Mouse (Mus musculus) embryonic facial prominence, embryonic 15.5 days (tissue): ENCODE results near the gene Carnmt1. TPM values are rescaled to one million over a fixed set of nuclear protein-coding genes. Genes with fewer than 3 reads are reported as not detected.
A peak's percentile ranks its signal among the peaks of the same experiment; 100 is the strongest.
"Not testable (repeated sequence)": the region's sequence is repeated elsewhere in the genome, so short reads cannot be mapped to it uniquely, and the experiment has no call there.

Experiments used
- ATAC-seq: fragments of 200-750 bp; cut with Nextera tagmentation; 2 replicates; pipeline ENCODE4 v1.8.0; 2017; ENCODE audit warnings: low read depth, moderate TSS enrichment; ENCODE audit not compliant: insufficient number of reproducible peaks, low FRiP score, low TSS enrichment
- H3K27ac ChIP-seq: fragments of 300-500 bp; sonication (generic); replicated peaks from 2 replicates; pipeline ENCODE4 v1.5.1; 2015; ENCODE audit warnings: mild to moderate bottlenecking, inconsistent platforms
- H3K27me3 ChIP-seq: fragments of 300-500 bp; sonication (generic); 2 replicates; pipeline ENCODE4 v1.6.1; 2015; ENCODE audit warnings: inconsistent platforms
- H3K36me3 ChIP-seq: fragments of 300-500 bp; sonication (generic); 2 replicates; pipeline ENCODE4 v1.6.1; 2015; ENCODE audit warnings: mild to moderate bottlenecking, inconsistent platforms
- H3K4me1 ChIP-seq: fragments of 300-500 bp; sonication (generic); 2 replicates; pipeline ENCODE4 v1.6.1; 2015; ENCODE audit warnings: inconsistent platforms
- H3K4me2 ChIP-seq: fragments of 300-500 bp; sonication (generic); replicated peaks from 2 replicates; pipeline ENCODE4 v1.6.1; 2015; ENCODE audit warnings: mild to moderate bottlenecking, inconsistent platforms
- H3K4me3 ChIP-seq: fragments of 300-500 bp; sonication (generic); replicated peaks from 2 replicates; pipeline ENCODE4 v1.5.1; 2015; ENCODE audit warnings: mild to moderate bottlenecking, inconsistent platforms
- H3K9ac ChIP-seq: fragments of 300-500 bp; sonication (generic); 2 replicates; pipeline ENCODE4 v1.6.1; 2015; ENCODE audit warnings: inconsistent platforms
- H3K9me3 ChIP-seq: fragments of 300-500 bp; sonication (generic); replicated peaks from 2 replicates; pipeline ENCODE4 v1.6.1; 2016; ENCODE audit warnings: inconsistent platforms
- WGBS: fragments of 180-500 bp; shearing (Covaris S2); methylation state at CpG from one replicate; pipeline ENCODE4 v1.1.7; 2015; 5-methylcytosine and 5-hydroxymethylcytosine counted together
- polyA plus RNA-seq: library from polyadenylated mRNA; unstranded; fragments of >200 nt; fragmentation: Nextera tagmentation; extraction: Ambion mirVana; gene quantifications from 2 replicates; pipeline ENCODE4 v1.2.1, GENCODE M21; 2015

Gene Carnmt1
- polyA plus RNA-seq, 1 experiment from 2014 or later = 36.5 TPM

- WGBS = under 1% methylated on average over 41 of the region's 46 CpGs
- not testable (repeated sequence) for H3K27me3 ChIP-seq
Observed at GRCm38 (mm10) chr19:18713357-18713756, 42.8 kb downstream of the Carnmt1 start.

GRCm38 (mm10) chr19:18716374-18716773, 45.8 kb downstream of the Carnmt1 start:
- 13% methylated on average over 1 of the region's 1 CpGs for WGBS
- Histone ChIP-seq H3K36me3 (peaks cover 11% of the 10 kb centered on the region), H3K4me3 (no peak overlapping the region), H3K4me1 (peaks cover 25% of the 10 kb centered on the region), H3K27ac (no peak overlapping the region), H3K27me3 (no peaks in the 10 kb centered on the region), H3K9me3 (no peaks in the 10 kb centered on the region), H3K9ac (no peak overlapping the region), H3K4me2 (no peak overlapping the region)
- no peak for ATAC-seq

More at GRCm38 (mm10) chr19:18713357-18713756, 42.8 kb downstream of the Carnmt1 start:
- H3K4me3 ChIP-seq = peak overlapping the region; percentile 87
- peak overlapping the region; percentile 81 for H3K9ac ChIP-seq
- not testable (repeated sequence) for H3K9me3 ChIP-seq, H3K36me3 ChIP-seq
- peak; percentile 49; the same call in 1 of the 2 replicates for ATAC-seq
- H3K27ac ChIP-seq = peak overlapping the region; percentile 98
- H3K4me2 ChIP-seq = peak overlapping the region; percentile 87
- H3K4me1 ChIP-seq = peaks cover 25% of the 10 kb centered on the region

GRCm38 (mm10) chr19:18720337-18720736, 49.8 kb downstream of the Carnmt1 start:
- no peaks in the 10 kb centered on the region for H3K9me3 ChIP-seq
- H3K36me3 ChIP-seq = peaks cover 11% of the 10 kb centered on the region
- H3K4me2 ChIP-seq = no peak overlapping the region
- no peak for ATAC-seq
- no peak overlapping the region for H3K4me3 ChIP-seq
- no peaks in the 10 kb centered on the region for H3K27me3 ChIP-seq
- WGBS = 79% methylated on average over 3 of the region's 3 CpGs
- H3K9ac ChIP-seq = no peak overlapping the region
- peaks cover 8% of the 10 kb centered on the region for H3K4me1 ChIP-seq
- H3K27ac ChIP-seq = no peak overlapping the region

DNA sequence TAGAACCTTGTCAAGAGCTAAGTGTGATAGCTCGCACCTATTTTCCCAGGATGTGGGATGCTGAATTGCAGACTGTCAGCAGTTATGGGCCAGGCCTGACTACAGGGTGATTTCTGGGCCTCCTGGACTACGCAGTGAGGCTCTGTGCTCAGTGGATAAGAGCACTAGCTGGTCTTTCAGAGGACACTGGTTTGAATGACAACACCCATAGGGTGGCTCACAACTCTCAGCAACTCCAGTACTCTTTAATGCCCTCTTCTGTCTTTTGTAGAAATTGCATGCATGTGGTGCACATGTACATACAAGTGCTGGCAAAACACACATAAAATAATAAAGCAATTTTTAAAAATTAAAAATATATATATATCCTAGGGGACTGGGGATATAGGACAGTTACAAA, 54.6 kb downstream of the Carnmt1 start:
- ATAC-seq = no peak
- H3K27me3 ChIP-seq = no peaks in the 10 kb centered on the region
- WGBS = 87% methylated on average over 2 of the region's 2 CpGs

GRCm38 (mm10) chr19:18730255-18730654, 59.7 kb downstream of the Carnmt1 start:
- no peak for ATAC-seq

More for the DNA sequence above, 54.6 kb downstream of the Carnmt1 start:
- Histone ChIP-seq H3K9ac (no peak overlapping the region), H3K4me1 (no peaks in the 10 kb centered on the region), H3K9me3 (no peaks in the 10 kb centered on the region), H3K4me3 (no peak overlapping the region), H3K36me3 (no peaks in the 10 kb centered on the region), H3K4me2 (no peak overlapping the region), H3K27ac (no peak overlapping the region)

DNA sequence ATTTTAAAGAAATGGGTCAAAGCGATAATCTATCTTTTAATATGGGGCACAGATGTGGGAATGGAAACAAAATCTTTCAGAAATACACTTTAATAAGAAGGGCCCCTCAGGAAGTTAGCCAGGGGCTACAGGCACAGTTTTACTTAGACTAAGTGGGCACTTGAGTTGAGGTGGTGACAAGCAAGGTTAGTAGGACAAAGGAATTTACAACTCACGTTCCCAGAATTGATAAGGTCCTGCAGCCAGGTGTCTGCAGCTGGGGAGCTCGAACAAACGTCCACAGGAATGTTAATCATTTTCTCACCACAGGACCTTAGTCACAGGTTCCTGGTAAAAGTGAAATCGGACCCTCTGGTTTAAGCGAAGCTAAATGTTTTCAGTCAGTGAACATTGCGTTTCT, 60.5 kb downstream of the Carnmt1 start:
- H3K4me2 ChIP-seq = no peak overlapping the region
- 37% methylated on average over 7 of the region's 7 CpGs for WGBS
- H3K36me3 ChIP-seq = no peaks in the 10 kb centered on the region
- H3K9ac ChIP-seq = no peak overlapping the region
- H3K4me3 ChIP-seq = no peak overlapping the region
- no peak overlapping the region for H3K27ac ChIP-seq
- ATAC-seq = no peak
- H3K9me3 ChIP-seq = no peaks in the 10 kb centered on the region
- no peaks in the 10 kb centered on the region for H3K4me1 ChIP-seq
- no peaks in the 10 kb centered on the region for H3K27me3 ChIP-seq

More at GRCm38 (mm10) chr19:18730255-18730654, 59.7 kb downstream of the Carnmt1 start:
- WGBS = 77% methylated on average over 7 of the region's 7 CpGs
- no peaks in the 10 kb centered on the region for H3K36me3 ChIP-seq
- H3K27ac ChIP-seq = no peak overlapping the region
- H3K4me1 ChIP-seq = no peaks in the 10 kb centered on the region
- no peak overlapping the region for H3K4me3 ChIP-seq
- H3K27me3 ChIP-seq = no peaks in the 10 kb centered on the region
- no peak overlapping the region for H3K9ac ChIP-seq
- no peak overlapping the region for H3K4me2 ChIP-seq
- H3K9me3 ChIP-seq = no peaks in the 10 kb centered on the region

- 89% methylated on average over 4 of the region's 4 CpGs for WGBS
- H3K27ac ChIP-seq = no peak overlapping the region
- H3K4me1 ChIP-seq = no peaks in the 10 kb centered on the region
- no peak overlapping the region for H3K4me2 ChIP-seq
- H3K9me3 ChIP-seq = no peaks in the 10 kb centered on the region
- ATAC-seq = no peak
- H3K27me3 ChIP-seq = no peaks in the 10 kb centered on the region
- H3K4me3 ChIP-seq = no peak overlapping the region
- H3K36me3 ChIP-seq = no peaks in the 10 kb centered on the region
- no peak overlapping the region for H3K9ac ChIP-seq
Observed at GRCm38 (mm10) chr19:18735901-18736300, 65.3 kb downstream of the Carnmt1 start.

DNA sequence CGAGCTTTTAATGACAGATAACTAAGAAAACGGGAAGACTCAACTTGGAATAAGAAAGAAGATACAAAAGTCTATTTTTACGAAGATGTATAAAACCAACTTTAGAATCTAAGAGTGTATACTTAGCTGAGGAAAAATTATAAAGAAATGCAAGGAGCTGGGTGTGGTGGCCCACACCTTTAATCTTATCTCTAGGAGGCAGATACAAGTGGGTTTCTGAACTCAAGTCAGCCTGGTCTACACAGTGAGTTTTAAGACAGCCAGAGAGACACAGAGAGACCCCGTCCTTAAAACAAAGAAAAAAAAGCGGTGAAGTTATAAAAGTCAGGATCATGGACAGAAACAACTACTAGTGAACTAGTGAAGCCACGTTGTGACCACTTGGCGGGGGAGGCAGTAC, 68.6 kb downstream of the Carnmt1 start:
- H3K27ac ChIP-seq = no peak overlapping the region
- H3K9me3 ChIP-seq = no peaks in the 10 kb centered on the region
- ATAC-seq = no peak
- no peaks in the 10 kb centered on the region for H3K27me3 ChIP-seq
- H3K4me3 ChIP-seq = no peak overlapping the region
- no peak overlapping the region for H3K4me2 ChIP-seq
- H3K9ac ChIP-seq = no peak overlapping the region
- H3K36me3 ChIP-seq = no peaks in the 10 kb centered on the region
- 85% methylated on average over 7 of the region's 7 CpGs for WGBS
- no peaks in the 10 kb centered on the region for H3K4me1 ChIP-seq

DNA sequence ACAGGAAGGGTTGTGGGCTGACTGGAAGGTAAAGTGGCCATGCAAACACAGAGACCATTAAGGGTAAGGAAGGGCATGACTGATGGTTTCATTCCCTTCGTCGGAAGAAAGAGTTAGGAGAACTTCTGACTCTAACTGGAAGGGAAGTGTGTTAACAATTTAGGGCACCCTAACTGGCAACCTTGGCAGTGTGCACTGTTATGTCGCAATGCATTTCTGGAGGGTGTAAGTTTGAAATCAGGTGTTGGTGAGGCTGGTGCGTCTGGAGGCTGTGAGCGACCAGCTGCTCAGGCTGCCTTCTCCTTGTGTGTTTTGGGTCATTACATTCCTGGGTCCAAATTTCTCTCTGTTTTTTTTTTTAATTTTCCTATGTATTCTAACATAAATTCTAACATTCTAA, 73.4 kb downstream of the Carnmt1 start:
- Histone ChIP-seq H3K9me3 (no peaks in the 10 kb centered on the region), H3K4me3 (no peak overlapping the region), H3K27me3 (no peaks in the 10 kb centered on the region), H3K27ac (no peak overlapping the region), H3K4me1 (no peaks in the 10 kb centered on the region), H3K36me3 (no peaks in the 10 kb centered on the region), H3K4me2 (no peak overlapping the region), H3K9ac (no peak overlapping the region)
- WGBS = 58% methylated on average over 5 of the region's 5 CpGs
- ATAC-seq = no peak; the same call in 1 of the 2 replicates

GRCm38 (mm10) chr19:18746576-18747340, 76.2 kb downstream of the Carnmt1 start:
- no peaks in the 10 kb centered on the region for H3K9me3 ChIP-seq
- ATAC-seq = no peak
- H3K9ac ChIP-seq = no peak overlapping the region
- H3K36me3 ChIP-seq = no peaks in the 10 kb centered on the region
- peaks cover 7% of the 10 kb centered on the region; the same call in 1 of the 2 replicates for H3K4me1 ChIP-seq
- H3K4me2 ChIP-seq = no peak overlapping the region
- H3K27ac ChIP-seq = no peak overlapping the region
- WGBS = 78% methylated on average over 5 of the region's 5 CpGs
- no peak overlapping the region for H3K4me3 ChIP-seq
- no peaks in the 10 kb centered on the region for H3K27me3 ChIP-seq

GRCm38 (mm10) chr19:18747379-18747778, 76.8 kb downstream of the Carnmt1 start:
- Histone ChIP-seq H3K4me1 (peaks cover 7% of the 10 kb centered on the region; the same call in 1 of the 2 replicates), H3K36me3 (no peaks in the 10 kb centered on the region), H3K9me3 (no peaks in the 10 kb centered on the region), H3K27ac (no peak overlapping the region), H3K4me2 (no peak overlapping the region), H3K4me3 (no peak overlapping the region), H3K9ac (no peak overlapping the region), H3K27me3 (no peaks in the 10 kb centered on the region)
- 92% methylated on average over 4 of the region's 4 CpGs for WGBS
- ATAC-seq = no peak
